Mouse (Mus musculus) monocyte, adult 59 days (primary cell): ENCODE data around the gene Ccdc151. TPM values are rescaled to one million over a fixed set of nuclear protein-coding genes. Genes with fewer than 3 reads are reported as not detected.

ENCODE experiments used
- total RNA-seq, 2 experiments: library from RNA; stranded (reverse); gene quantifications; one replicate each; pipeline ENCODE4 v1.2.4; 2023

Ccdc151 gene
- under 1 TPM in 1 of 2 experiments, not detected in 1; 0.24 TPM for total RNA-seq

DNA sequence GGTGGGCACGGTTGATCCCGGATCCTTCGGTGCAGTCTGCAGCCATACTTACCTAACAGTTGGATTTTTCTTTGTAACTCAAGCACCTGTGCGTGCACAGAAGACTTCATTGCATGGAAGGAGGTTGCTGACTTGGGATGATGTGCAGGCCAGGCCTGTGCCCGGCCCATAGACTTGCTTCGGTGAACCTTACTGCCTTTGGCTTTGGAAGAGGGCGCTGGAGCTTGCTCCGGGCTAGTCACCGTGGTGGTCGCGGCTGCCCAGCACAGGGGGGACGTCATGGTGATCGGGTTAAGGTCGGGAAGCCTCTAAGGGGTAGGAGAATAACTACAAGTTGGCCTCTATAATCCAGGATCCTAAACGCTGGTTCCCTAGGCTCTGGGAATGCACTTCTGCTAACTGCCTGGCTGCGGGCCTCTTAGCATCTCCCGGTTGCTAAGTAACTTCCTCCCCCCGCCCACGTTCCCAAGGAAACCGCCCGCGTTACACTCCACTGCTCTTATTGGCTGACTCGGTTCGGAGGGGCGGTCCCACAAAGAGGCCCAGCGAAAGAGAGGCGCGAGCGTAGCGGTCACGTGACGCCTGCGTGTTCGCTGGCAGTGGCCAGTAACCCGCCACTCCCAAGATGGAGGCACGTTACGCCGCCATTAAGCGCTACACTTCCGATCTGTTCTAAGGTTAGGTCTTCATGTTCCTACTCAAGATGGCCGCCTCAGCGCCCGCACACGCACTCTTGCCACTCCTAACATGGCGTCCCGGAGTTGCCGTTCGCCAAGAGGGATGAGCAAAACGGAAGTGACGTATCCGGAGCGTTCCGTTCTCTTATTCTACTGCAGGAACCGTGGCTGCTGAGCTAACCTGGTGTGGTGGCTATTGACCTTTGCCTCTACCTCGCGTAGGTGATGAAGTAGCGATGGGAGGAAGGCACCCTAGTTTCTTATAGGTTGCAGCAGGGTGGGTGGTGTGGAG is at the start of gene Ccdc151, which contains the start of gene Prkcsh:
Gene Ccdc151, minus strand, starts transcription at position 441 of the 969 bp plus-strand sequence.
Gene Prkcsh, plus strand, starts transcription at position 613 of the 969 bp plus-strand sequence.

GRCm38 (mm10) chr9:22051958-22052254 is 49.5 kb upstream of the Ccdc151 start, which contains the start of gene Elavl3:
Gene Elavl3, minus strand, starts transcription at chr9:22052023.

GRCm38 (mm10) chr9:21989230-21990110 is 13.0 kb downstream of the Ccdc151 start, which contains the start of gene Rgl3:
Gene Rgl3, minus strand, starts transcription at chr9:21989446.

GRCm38 (mm10) chr9:21963417-21963816 is 39.0 kb downstream of the Ccdc151 start, which contains the start of gene Epor:
Gene Epor, minus strand, starts transcription at chr9:21963506.

GRCm38 (mm10) chr9:21955570-21956281 is 46.7 kb downstream of the Ccdc151 start, which contains the start of gene Swsap1:
Gene Swsap1, plus strand, starts transcription at chr9:21955755.

Other genes starting within 250 kb of the Ccdc151 start
- under 1 TPM; 0.71 to 0.94 TPM for gene Spc24, start 242.3 kb downstream of the Ccdc151 start, total RNA-seq
- 1 to 10 TPM in 1 of 2 experiments, under 1 TPM in 1; 0.84 to 1.2 TPM for gene Kank2, start 203.9 kb downstream of the Ccdc151 start, total RNA-seq
- gene Angptl8, start 167.1 kb downstream of the Ccdc151 start, total RNA-seq, result not detected
- gene Dock6, start 150.0 kb downstream of the Ccdc151 start, total RNA-seq, result 1 to 10 TPM; 4.2 to 4.6 TPM
- 10 to 100 TPM; 24.6 to 30.4 TPM for gene Rab3d, start 84.4 kb downstream of the Ccdc151 start, total RNA-seq
- 1 to 10 TPM in 1 of 2 experiments, not detected in 1; 1.2 TPM for gene Ccdc159, start 75.2 kb downstream of the Ccdc151 start, total RNA-seq
- 10 to 100 TPM; 12.4 to 14.3 TPM for gene Tmem205, start 75.1 kb downstream of the Ccdc151 start, total RNA-seq
- gene Plppr2, start 65.6 kb downstream of the Ccdc151 start, total RNA-seq, result 1 to 10 TPM; 1.1 to 1.2 TPM
- gene Swsap1, start 46.9 kb downstream of the Ccdc151 start, total RNA-seq, result 1 to 10 TPM; 6.1 to 6.2 TPM
- 1 to 10 TPM; 5.6 to 6.4 TPM for gene Epor, start 39.1 kb downstream of the Ccdc151 start, total RNA-seq
- 1 to 10 TPM; 1.7 to 1.9 TPM for gene Rgl3, start 13.2 kb downstream of the Ccdc151 start, total RNA-seq
- gene Prkcsh, start 172 bp upstream of the Ccdc151 start, total RNA-seq, result 10 to 100 TPM; 86.0 to 88.5 TPM
- gene Elavl3, start 49.4 kb upstream of the Ccdc151 start, total RNA-seq, result under 1 TPM in 1 of 2 experiments, not detected in 1; 0.21 TPM
- not detected for gene Gm49318, start 68.6 kb upstream of the Ccdc151 start, total RNA-seq
- 10 to 100 TPM; 19.4 to 21.3 TPM for gene Zfp653, start 68.7 kb upstream of the Ccdc151 start, total RNA-seq
- 10 to 100 TPM; 14.3 to 16.8 TPM for gene Ecsit, start 82.8 kb upstream of the Ccdc151 start, total RNA-seq
- not detected for gene Cnn1, start 96.6 kb upstream of the Ccdc151 start, total RNA-seq
- gene Elof1, start 114.5 kb upstream of the Ccdc151 start, total RNA-seq, result 10 to 100 TPM; 35.2 to 40.3 TPM
- 100 to 1,000 TPM; 153 to 160 TPM for gene Acp5, start 133.1 kb upstream of the Ccdc151 start, total RNA-seq
- 10 to 100 TPM; 14.0 to 19.2 TPM for gene Pigyl, start 154.2 kb upstream of the Ccdc151 start, total RNA-seq
- not detected for gene Zfp872, start 185.5 kb upstream of the Ccdc151 start, total RNA-seq
- 10 to 100 TPM; 27.4 to 32.4 TPM for gene Zfp809, start 223.1 kb upstream of the Ccdc151 start, total RNA-seq